Comparison of ENCODE assay signal across 8 mouse cellular contexts in the genomic region with DNA sequence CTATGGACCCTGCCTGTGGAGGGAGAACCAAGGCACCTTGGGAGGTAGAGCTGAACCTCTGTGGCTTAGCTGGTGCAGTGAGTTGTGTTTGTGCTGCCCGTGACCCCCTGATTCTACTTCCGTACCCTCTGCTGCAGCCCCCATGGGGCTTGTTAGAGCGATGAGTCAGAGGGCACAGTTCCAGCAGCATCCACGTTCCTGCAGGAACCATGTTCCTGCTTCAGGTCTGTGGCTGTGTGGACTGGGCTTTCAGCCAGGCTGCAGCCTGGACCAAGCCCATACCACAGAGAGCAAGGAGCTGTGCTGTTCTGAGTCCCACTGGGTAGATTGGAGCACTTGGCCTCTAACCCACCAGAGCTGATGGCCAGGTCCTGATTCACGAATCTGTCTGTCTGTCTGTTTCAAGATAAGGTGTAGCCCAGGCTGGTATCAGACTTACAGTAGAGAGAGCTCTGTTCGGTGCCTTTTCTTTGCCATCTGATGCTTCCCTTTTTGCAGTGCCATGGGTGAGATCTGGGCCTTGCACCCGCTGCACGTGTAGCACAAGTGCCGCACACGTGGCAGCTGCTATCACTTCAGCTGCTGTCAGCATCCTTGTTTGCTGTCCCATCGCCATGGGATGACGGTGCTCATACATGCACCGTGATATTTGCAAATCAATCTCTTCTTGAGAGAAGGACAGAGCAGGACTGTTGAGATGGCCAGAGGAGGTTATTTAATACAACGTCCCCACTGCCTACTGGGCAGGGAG. TPM values are rescaled to one million over a fixed set of nuclear protein-coding genes. Genes with fewer than 3 reads are reported as not detected.
DNase-seq lines count a peak whose midpoint lies in the region; ATAC-seq and TF ChIP-seq lines count a peak whose summit lies in the region.

No protein-coding gene starts in this region.

- no peak overlapping the region for H3K4me3 ChIP-seq in heart, embryonic 11.5 days (ENCODE audit: low read depth, low read length)
- no peak overlapping the region for H3K4me3 ChIP-seq in heart, adult 2 months
- no peak overlapping the region for H3K4me3 ChIP-seq in forebrain, postnatal 0 days (ENCODE audit: low read depth, low read length)
- no peak overlapping the region for H3K4me3 ChIP-seq in stomach, embryonic 16.5 days (replicated peaks; ENCODE audit: low read length)

- no peak for TF ChIP-seq CTCF in heart, adult 2 months (IDR thresholded peaks at IDR 0.05)
- no peak for TF ChIP-seq CTCF in forebrain, postnatal 0 days (IDR thresholded peaks at IDR 0.05; ENCODE audit: low read depth)

- H3K79me2 ChIP-seq in heart, adult 2 months (replicated peaks; ENCODE audit: control insufficient read depth, insufficient read depth, low read length) = no peaks in the 10 kb centered on the region

- H3K9me3 ChIP-seq in heart, embryonic 11.5 days (replicated peaks; ENCODE audit: control insufficient read depth, low read length) = no peaks in the 10 kb centered on the region
- no peaks in the 10 kb centered on the region for H3K9me3 ChIP-seq in forebrain, postnatal 0 days (ENCODE audit: low read length)
- H3K9me3 ChIP-seq in stomach, embryonic 16.5 days (replicated peaks; ENCODE audit: control insufficient read depth, low read length) = no peaks in the 10 kb centered on the region

- no peak overlapping the region for H3K9ac ChIP-seq in heart, embryonic 11.5 days (ENCODE audit: low read depth, low read length)
- no peak overlapping the region for H3K9ac ChIP-seq in heart, adult 2 months (ENCODE audit: low read depth, low read length)
- no peak overlapping the region for H3K9ac ChIP-seq in forebrain, postnatal 0 days
- H3K9ac ChIP-seq in stomach, embryonic 16.5 days (ENCODE audit: low read length) = peak overlapping the region; percentile 51

- H3K36me3 ChIP-seq in heart, embryonic 11.5 days (ENCODE audit: control insufficient read depth, insufficient read depth, low read length) = no peaks in the 10 kb centered on the region
- H3K36me3 ChIP-seq in heart, adult 2 months (ENCODE audit: control insufficient read depth, insufficient read depth, low read length) = no peaks in the 10 kb centered on the region
- no peaks in the 10 kb centered on the region for H3K36me3 ChIP-seq in forebrain, postnatal 0 days (ENCODE audit: insufficient read depth)
- H3K36me3 ChIP-seq in stomach, embryonic 16.5 days (ENCODE audit: control insufficient read depth, insufficient read depth, low read length) = no peaks in the 10 kb centered on the region

- no peak overlapping the region for H3K4me2 ChIP-seq in heart, embryonic 11.5 days
- no peak overlapping the region for H3K4me2 ChIP-seq in forebrain, postnatal 0 days (ENCODE audit: low read depth)
- H3K4me2 ChIP-seq in stomach, embryonic 16.5 days (ENCODE audit: low read depth, low read length) = no peak overlapping the region

- peak overlapping the region; percentile 87; the same call in 1 of the 2 replicates for H3K27ac ChIP-seq in heart, embryonic 11.5 days (ENCODE audit: low read depth, low read length)
- no peak overlapping the region for H3K27ac ChIP-seq in heart, adult 2 months
- H3K27ac ChIP-seq in forebrain, postnatal 0 days (ENCODE audit: low read depth, low read length) = no peak overlapping the region
- H3K27ac ChIP-seq in stomach, embryonic 16.5 days (ENCODE audit: low read length) = peak overlapping the region; percentile 88

- WGBS in heart, embryonic 11.5 days (ENCODE audit: insufficient replicate concordance) = 66% methylated on average over 14 of the region's 14 CpGs
- 50% methylated on average over 14 of the region's 14 CpGs for WGBS in heart, adult 2 months
- 69% methylated on average over 14 of the region's 14 CpGs for WGBS in forebrain, postnatal 0 days
- WGBS in stomach, embryonic 16.5 days = 73% methylated on average over 14 of the region's 14 CpGs

- no peak for DNase-seq in heart, adult 2 months
- DNase-seq in ovary, adult 18-20 months (ENCODE audit: low spot score) = peak; percentile 47
- DNase-seq in ovary, postnatal 14 days (ENCODE audit: low spot score) = no peak
- peak; percentile 16 for DNase-seq in forebrain, postnatal 0 days
- no peak for DNase-seq in right cerebral cortex, adult 2 months (ENCODE audit: low spot score in 2 of 2)
- no peak for DNase-seq in urinary bladder, postnatal 10 days (ENCODE audit: low spot score)

- no peak for TF ChIP-seq EP300 in heart, adult 2 months (IDR thresholded peaks at IDR 0.05; ENCODE audit: insufficient read depth, low read depth, low read length)

- peaks cover 71% of the 10 kb centered on the region for H3K4me1 ChIP-seq in heart, embryonic 11.5 days (ENCODE audit: control insufficient read depth, insufficient read depth, low read length)
- H3K4me1 ChIP-seq in heart, adult 2 months (ENCODE audit: control insufficient read depth, insufficient read depth, low read length) = peaks cover 6% of the 10 kb centered on the region; the same call in 1 of the 2 replicates
- peaks cover 33% of the 10 kb centered on the region for H3K4me1 ChIP-seq in forebrain, postnatal 0 days (ENCODE audit: insufficient read depth)
- peaks cover 74% of the 10 kb centered on the region for H3K4me1 ChIP-seq in stomach, embryonic 16.5 days (ENCODE audit: control insufficient read depth, insufficient read depth, low read length)

- ATAC-seq in heart, embryonic 11.5 days (replicated peaks; ENCODE audit: insufficient number of reproducible peaks, low FRiP score, low TSS enrichment) = no peak
- ATAC-seq in forebrain, postnatal 0 days = no peak
- no peak for ATAC-seq in stomach, embryonic 16.5 days (ENCODE audit: insufficient read depth, low FRiP score)

- H3K27me3 ChIP-seq in heart, embryonic 11.5 days (ENCODE audit: control insufficient read depth, insufficient read depth, low read length) = peaks cover 3% of the 10 kb centered on the region; the same call in 1 of the 2 replicates
- H3K27me3 ChIP-seq in heart, adult 2 months (ENCODE audit: control insufficient read depth, insufficient read depth, low read length) = no peaks in the 10 kb centered on the region
- H3K27me3 ChIP-seq in forebrain, postnatal 0 days (ENCODE audit: insufficient read depth, low read length) = no peaks in the 10 kb centered on the region
- H3K27me3 ChIP-seq in stomach, embryonic 16.5 days (ENCODE audit: control insufficient read depth, insufficient read depth, low read length) = no peaks in the 10 kb centered on the region

- intact Hi-C loops in heart, adult 2 months (cut with DNase I) = no loop called here

- no peak for TF ChIP-seq POLR2A in heart, adult 2 months (IDR thresholded peaks at IDR 0.05; ENCODE audit: insufficient read depth, low read depth, low read length)

RNA-seq across cellular contexts. Expression of a gene that starts 50.5 kb away (rescaled TPM):
- 17.3 and 18.3 TPM in 2 replicates for polyA plus RNA-seq in heart, embryonic 11.5 days (2014; fragmentation: Nextera tagmentation; extraction: Ambion mirVana)
- 1 to 10 TPM; 2.3 to 2.9 TPM for total RNA-seq in heart, adult 2 months (2021)
- 3.4 and 3.6 TPM in 2 replicates for polyA plus RNA-seq in heart, adult 2 months (2012; rRNA removed)
- total RNA-seq in forebrain, postnatal 0 days (2014; rRNA removed) = 18.8 and 22.8 TPM in 2 replicates
- polyA plus RNA-seq in forebrain, postnatal 0 days (2015; fragmentation: Nextera tagmentation; extraction: Ambion mirVana) = 30.5 and 33.6 TPM in 2 replicates
- 36.4 and 36.8 TPM in 2 replicates for polyA plus RNA-seq in stomach, embryonic 16.5 days (2015; fragmentation: Nextera tagmentation; extraction: Ambion mirVana)

Comparison
In these comparisons a context has a peak if more than half of its experiments do, and no peak if none do; other contexts are left out.
1. H3K27ac ChIP-seq: peak in heart, embryonic 11.5 days (single experiment) and stomach, embryonic 16.5 days (single experiment); none in heart, adult 2 months (single experiment) and forebrain, postnatal 0 days (single experiment).
2. DNase-seq: peak in ovary, adult 18-20 months (single experiment) and forebrain, postnatal 0 days (single experiment); none in heart, adult 2 months (0 of 2), ovary, postnatal 14 days (single experiment), right cerebral cortex, adult 2 months (0 of 2) and urinary bladder, postnatal 10 days (single experiment).